Mouse (Mus musculus) thymus, postnatal 10 days (tissue): ENCODE measurements at regions not wholly inside any gene's neighbourhood (a gene's known extent, or its start where the extent isn't known, plus 50 kb on each side); places are given as distances from the start of the nearest gene placed in this dataset.

Experiments used
- DNase-seq, 2 experiments: peaks; one replicate each; pipeline ENCODE4 v3.0.0; 2021; ENCODE audit warnings: low spot score in 2 of 2

- no peak for DNase-seq
These were observed 315.1 kb downstream of the Rnd3 start for GRCm38 (mm10) chr2:50833791-50834190.

- DNase-seq = no peak
These were observed 316.4 kb downstream of the Rnd3 start for GRCm38 (mm10) chr2:50832471-50832870.

- DNase-seq = no peak
These were observed 318.7 kb downstream of the Rnd3 start for GRCm38 (mm10) chr2:50830056-50830720.

GRCm38 (mm10) chr2:50827097-50827496 lies 321.8 kb downstream of the Rnd3 start:
- no peak for DNase-seq

- no peak for DNase-seq
These were observed 322.4 kb downstream of the Rnd3 start for GRCm38 (mm10) chr2:50826537-50826936.

- no peak for DNase-seq
These were observed 323.3 kb downstream of the Rnd3 start for GRCm38 (mm10) chr2:50825626-50826025.

GRCm38 (mm10) chr2:50824782-50825181 lies 324.1 kb downstream of the Rnd3 start:
- no peak for DNase-seq

GRCm38 (mm10) chr2:50822738-50823137 lies 326.2 kb downstream of the Rnd3 start:
- DNase-seq = no peak

- DNase-seq = no peak
These were observed 329.6 kb downstream of the Rnd3 start for GRCm38 (mm10) chr2:50819305-50819665.

GRCm38 (mm10) chr2:50818557-50819304 lies 330.2 kb downstream of the Rnd3 start:
- DNase-seq = no peak

- no peak for DNase-seq
These were observed 332.5 kb downstream of the Rnd3 start for GRCm38 (mm10) chr2:50816364-50816763.

- no peak for DNase-seq
These were observed 333.4 kb downstream of the Rnd3 start for GRCm38 (mm10) chr2:50815541-50815940.

- no peak for DNase-seq
These were observed 335.1 kb downstream of the Rnd3 start for GRCm38 (mm10) chr2:50813568-50814461.

- no peak for DNase-seq
These were observed 336.6 kb downstream of the Rnd3 start for GRCm38 (mm10) chr2:50812296-50812695.

- DNase-seq = no peak
These were observed 338.4 kb downstream of the Rnd3 start for GRCm38 (mm10) chr2:50810336-50811066.

- DNase-seq = no peak
These were observed 339.1 kb downstream of the Rnd3 start for GRCm38 (mm10) chr2:50809823-50810222.

- DNase-seq = no peak
These were observed 341.6 kb downstream of the Rnd3 start for GRCm38 (mm10) chr2:50807162-50807960.

- DNase-seq = no peak
These were observed 343.3 kb downstream of the Rnd3 start for GRCm38 (mm10) chr2:50805645-50806044.

GRCm38 (mm10) chr2:50796087-50796486 lies 352.8 kb downstream of the Rnd3 start:
- no peak for DNase-seq

- DNase-seq = no peak
These were observed 355.3 kb downstream of the Rnd3 start for GRCm38 (mm10) chr2:50793616-50794015.

- DNase-seq = no peak
These were observed 355.8 kb downstream of the Rnd3 start for GRCm38 (mm10) chr2:50793067-50793466.
